Mouse (Mus musculus) lung, postnatal 0 days (tissue): Measurements from ENCODE around the gene Tmem115.

Experiments used
- CTCF ChIP-seq: IDR thresholded peaks from 2 replicates; pipeline ENCODE4 v1.5.1; 2016; ENCODE audit warnings: antibody characterized with exemption, mild to moderate bottlenecking
- EP300 ChIP-seq: IDR thresholded peaks from 2 replicates; pipeline ENCODE4 v1.6.1; 2016; ENCODE audit warnings: antibody characterized with exemption, mild to moderate bottlenecking, control low read depth

- TF ChIP-seq CTCF (no peak; the same call in 1 of the 2 replicates), EP300 (no peak)
These were observed 7.3 kb upstream of the Tmem115 start for GRCm38 (mm10) chr9:107526198-107527026.
